Comparison of ENCODE assay signal across 17 mouse cellular contexts in genomic region chr1:59619201-59619600, GRCm38 (mm10).
"Had no signal": no experiment of that assay in that cellular context is flagged by ENCODE, and none has a peak within 500 bp of the region (broad histone marks: within the 10 kb centered on the region; RNA-seq: fewer than 3 reads in every experiment).

No protein-coding gene starts in this region.

- H3K27me3 ChIP-seq: neural tube, embryonic 12.5 days; neural tube, embryonic 13.5 days; neural tube, embryonic 15.5 days; stomach, embryonic 15.5 days had no signal

- H3K9me3 ChIP-seq: neural tube, embryonic 12.5 days; neural tube, embryonic 13.5 days; neural tube, embryonic 15.5 days; stomach, embryonic 15.5 days had no signal

- H3K9ac ChIP-seq: neural tube, embryonic 12.5 days; neural tube, embryonic 13.5 days; neural tube, embryonic 15.5 days; stomach, embryonic 15.5 days had no signal

- DNase-seq: retina, postnatal 1 day; right cerebral cortex, adult 18-20 months; right cerebral cortex, postnatal 14 days; right cerebral cortex, postnatal 25 days; right cerebral cortex, postnatal 4 days; spleen, adult 18-20 months; thymus, adult 18-20 months; thymus, adult 2 months; thymus, postnatal 14 days; thymus, postnatal 25 days; thymus, postnatal 36 days; thymus, postnatal 4 days had no signal

- H3K36me3 ChIP-seq: neural tube, embryonic 12.5 days; neural tube, embryonic 13.5 days; neural tube, embryonic 15.5 days; stomach, embryonic 15.5 days had no signal

- H3K27ac ChIP-seq: neural tube, embryonic 12.5 days; neural tube, embryonic 13.5 days; neural tube, embryonic 15.5 days; stomach, embryonic 15.5 days; stomach, postnatal 0 days had no signal

- H3K4me1 ChIP-seq: neural tube, embryonic 12.5 days; neural tube, embryonic 13.5 days; neural tube, embryonic 15.5 days; stomach, embryonic 15.5 days had no signal

- H3K4me2 ChIP-seq: neural tube, embryonic 12.5 days; neural tube, embryonic 13.5 days; neural tube, embryonic 15.5 days; stomach, embryonic 15.5 days had no signal

- H3K4me3 ChIP-seq: neural tube, embryonic 12.5 days; neural tube, embryonic 13.5 days; neural tube, embryonic 15.5 days; stomach, embryonic 15.5 days had no signal
